Mouse (Mus musculus) CD8-positive naive resting alpha-beta T cell, adult 2 months (primary cell): Measurements from ENCODE around the gene Aimp2.

Source experiments
- DNase-seq, 2 experiments: peaks; one replicate each; pipeline ENCODE4 v3.0.0; 2022; ENCODE audit warnings: low read depth in 2 of 2, low spot score in 2 of 2

The Aimp2 gene

GRCm38 (mm10) chr5:143909417-143910400 lies at the start of gene Aimp2, which contains the start of gene Pms2:
Gene Aimp2, minus strand, starts transcription at chr5:143909847.
Gene Pms2, plus strand, starts transcription at chr5:143909964.
- DNase-seq, result peak; percentile 88 to 90

- no peak for DNase-seq
Measured at GRCm38 (mm10) chr5:143957101-143957500, 47.5 kb upstream of the Aimp2 start.

GRCm38 (mm10) chr5:143950016-143950415 lies 40.4 kb upstream of the Aimp2 start:
- no peak for DNase-seq

- no peak for DNase-seq
Measured at GRCm38 (mm10) chr5:143948361-143948760, 38.7 kb upstream of the Aimp2 start.

GRCm38 (mm10) chr5:143943231-143944125 lies 33.8 kb upstream of the Aimp2 start:
- DNase-seq, result no peak

- DNase-seq, result no peak
Measured at GRCm38 (mm10) chr5:143941588-143941987, 31.9 kb upstream of the Aimp2 start.

GRCm38 (mm10) chr5:143936156-143936555 lies 26.5 kb upstream of the Aimp2 start:
- no peak for DNase-seq

- no peak for DNase-seq
Measured at GRCm38 (mm10) chr5:143933875-143934274, 24.2 kb upstream of the Aimp2 start.

- DNase-seq, result no peak
Measured at GRCm38 (mm10) chr5:143933414-143933813, 23.8 kb upstream of the Aimp2 start.

GRCm38 (mm10) chr5:143932831-143933230 lies 23.2 kb upstream of the Aimp2 start, which contains the start of gene Rsph10b:
Gene Rsph10b, plus strand, starts transcription at chr5:143933035.
- DNase-seq, result no peak

- DNase-seq, result no peak
Measured at GRCm38 (mm10) chr5:143931863-143932580, 22.4 kb upstream of the Aimp2 start.

- DNase-seq, result no peak
Measured at GRCm38 (mm10) chr5:143930656-143931055, 21.0 kb upstream of the Aimp2 start.

- no peak for DNase-seq
Measured at GRCm38 (mm10) chr5:143929291-143929690, 19.6 kb upstream of the Aimp2 start.

- DNase-seq, result no peak
Measured at GRCm38 (mm10) chr5:143927875-143928274, 18.2 kb upstream of the Aimp2 start, which contains the start of gene Gm42421. Gene Gm42421, plus strand, starts transcription at chr5:143928175.

- no peak for DNase-seq
Measured at GRCm38 (mm10) chr5:143924781-143925452, 15.3 kb upstream of the Aimp2 start.

GRCm38 (mm10) chr5:143918120-143918519 lies 8.5 kb upstream of the Aimp2 start:
- no peak for DNase-seq

- DNase-seq, result peak; percentile 28 to 53
Measured at GRCm38 (mm10) chr5:143917418-143917817, 7.8 kb upstream of the Aimp2 start.

GRCm38 (mm10) chr5:143916221-143916620 lies 6.6 kb upstream of the Aimp2 start:
- DNase-seq, result no peak

GRCm38 (mm10) chr5:143908926-143909325 lies 721 bp downstream of the Aimp2 start:
- DNase-seq, result no peak

- DNase-seq, result no peak
Measured at GRCm38 (mm10) chr5:143906429-143906828, 3.2 kb downstream of the Aimp2 start.
